Mouse (Mus musculus): ENCODE results near the gene Hrc. TPM values are rescaled to one million over a fixed set of nuclear protein-coding genes. Genes with fewer than 3 reads are reported as not detected.

Gene Hrc
- polyA plus RNA-seq, 1 experiment from 2014 or later = 0.40 TPM

DNA sequence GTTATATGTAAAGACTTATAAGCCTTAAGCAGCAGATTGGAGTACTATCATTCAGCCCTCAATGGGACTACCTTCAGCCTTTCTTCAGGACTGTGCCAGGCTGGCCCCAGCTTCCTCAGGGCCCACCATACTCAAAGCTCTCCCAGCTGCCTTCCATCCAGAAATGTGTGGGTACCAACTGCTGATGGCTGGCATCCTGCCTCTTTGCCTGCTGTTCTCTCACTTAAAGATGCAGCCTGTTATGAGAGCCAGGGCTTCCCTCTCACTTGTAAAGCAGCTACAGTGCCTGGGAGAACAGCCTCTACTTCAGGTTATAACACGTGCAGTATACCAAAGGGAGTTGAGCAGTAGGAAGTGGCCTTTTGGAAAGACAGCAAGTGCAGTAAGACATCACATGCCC, 41.0 kb downstream of the Hrc start:
- Histone ChIP-seq H3K27me3 (ENCODE audit: control insufficient read depth, insufficient read depth, low read depth, low read length) (no peaks in the 10 kb centered on the region), H3K36me3 (ENCODE audit: control insufficient read depth, insufficient read depth, low read length) (peaks cover 50% of the 10 kb centered on the region), H3K4me1 (ENCODE audit: control insufficient read depth, insufficient read depth, low read length) (no peaks in the 10 kb centered on the region), H3K27ac (ENCODE audit: low read length) (no peak overlapping the region), H3K4me3 (ENCODE audit: low read depth, low read length) (no peak overlapping the region), H3K9ac (ENCODE audit: low read depth, low read length) (no peak overlapping the region), H3K4me2 (ENCODE audit: low read length) (no peak overlapping the region), H3K9me3 (replicated peaks; ENCODE audit: control insufficient read depth, low read length, poor library complexity, severe bottlenecking) (no peaks in the 10 kb centered on the region)
- ATAC-seq = no peak
- WGBS = 94% methylated on average over 1 of the region's 1 CpGs

DNA sequence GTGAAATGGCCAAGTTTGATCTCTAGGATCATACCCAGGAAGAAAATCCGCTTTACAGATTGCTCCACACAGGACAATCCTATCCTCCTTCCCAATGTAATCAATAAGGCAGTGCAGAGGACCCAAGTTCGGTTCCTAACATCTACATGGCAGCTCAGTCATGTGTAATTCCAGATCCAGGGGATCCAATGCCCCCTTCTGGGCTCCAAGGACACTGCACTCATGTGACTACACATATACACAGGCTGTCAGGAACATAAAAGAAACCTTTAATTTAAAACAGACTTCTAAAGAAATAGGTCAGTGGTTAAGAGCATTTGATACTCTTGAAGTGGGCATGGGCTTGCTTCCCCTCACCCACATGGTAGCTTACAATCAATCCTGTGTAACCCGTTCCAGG, 51.0 kb downstream of the Hrc start:
- Histone ChIP-seq H3K27me3 (ENCODE audit: control insufficient read depth, insufficient read depth, low read depth, low read length) (no peaks in the 10 kb centered on the region), H3K9me3 (replicated peaks; ENCODE audit: control insufficient read depth, low read length, poor library complexity, severe bottlenecking) (no peaks in the 10 kb centered on the region), H3K9ac (ENCODE audit: low read depth, low read length) (no peak overlapping the region), H3K4me3 (ENCODE audit: low read depth, low read length) (no peak overlapping the region), H3K27ac (ENCODE audit: low read length) (no peak overlapping the region), H3K4me1 (ENCODE audit: control insufficient read depth, insufficient read depth, low read length) (no peaks in the 10 kb centered on the region), H3K36me3 (ENCODE audit: control insufficient read depth, insufficient read depth, low read length) (peaks cover 66% of the 10 kb centered on the region), H3K4me2 (ENCODE audit: low read length) (no peak overlapping the region)
- ATAC-seq = no peak
- WGBS = 93% methylated on average over 3 of the region's 3 CpGs

Other genes with a start within 250 kb of the Hrc start
- gene Rcn3, start 243.1 kb upstream of the Hrc start, polyA plus RNA-seq (2015; fragmentation: Nextera tagmentation; extraction: Ambion mirVana) = 43.5 and 47.8 TPM in 2 replicates
- gene Fcgrt, start 231.4 kb upstream of the Hrc start, polyA plus RNA-seq (2015; fragmentation: Nextera tagmentation; extraction: Ambion mirVana) = 22.7 and 27.9 TPM in 2 replicates
- gene Rps11, start 210.9 kb upstream of the Hrc start, polyA plus RNA-seq (2015; fragmentation: Nextera tagmentation; extraction: Ambion mirVana) = 657 and 700 TPM in 2 replicates
- gene Rpl13a, start 206.5 kb upstream of the Hrc start, polyA plus RNA-seq (2015; fragmentation: Nextera tagmentation; extraction: Ambion mirVana) = 602 and 620 TPM in 2 replicates
- gene Gm45713, start 199.1 kb upstream of the Hrc start, polyA plus RNA-seq (2015; fragmentation: Nextera tagmentation; extraction: Ambion mirVana) = 0.41 TPM in 1 of 2 replicates, not detected in the other
- gene Flt3l, start 198.9 kb upstream of the Hrc start, polyA plus RNA-seq (2015; fragmentation: Nextera tagmentation; extraction: Ambion mirVana) = 1.5 and 2.2 TPM in 2 replicates
- 89.9 and 91.9 TPM in 2 replicates for gene Pih1d1, start 181.0 kb upstream of the Hrc start, polyA plus RNA-seq (2015; fragmentation: Nextera tagmentation; extraction: Ambion mirVana)
- gene Aldh16a1, start 180.7 kb upstream of the Hrc start, polyA plus RNA-seq (2015; fragmentation: Nextera tagmentation; extraction: Ambion mirVana) = 13.7 and 18.2 TPM in 2 replicates
- 0.55 and 1.1 TPM in 2 replicates for gene Slc17a7, start 171.3 kb upstream of the Hrc start, polyA plus RNA-seq (2015; fragmentation: Nextera tagmentation; extraction: Ambion mirVana)
- not detected in 2 replicates for gene Gfy, start 155.7 kb upstream of the Hrc start, polyA plus RNA-seq (2015; fragmentation: Nextera tagmentation; extraction: Ambion mirVana)
- gene Pth2, start 154.3 kb upstream of the Hrc start, polyA plus RNA-seq (2015; fragmentation: Nextera tagmentation; extraction: Ambion mirVana) = 1.1 and 1.2 TPM in 2 replicates
- gene Ccdc155, start 130.4 kb upstream of the Hrc start, polyA plus RNA-seq (2015; fragmentation: Nextera tagmentation; extraction: Ambion mirVana) = 0.45 and 0.53 TPM in 2 replicates
- gene Dkkl1, start 123.1 kb upstream of the Hrc start, polyA plus RNA-seq (2015; fragmentation: Nextera tagmentation; extraction: Ambion mirVana) = 6.2 and 10.5 TPM in 2 replicates
- gene Tead2, start 119.5 kb upstream of the Hrc start, polyA plus RNA-seq (2015; fragmentation: Nextera tagmentation; extraction: Ambion mirVana) = 30.5 and 39.5 TPM in 2 replicates
- gene Cd37, start 96.2 kb upstream of the Hrc start, polyA plus RNA-seq (2015; fragmentation: Nextera tagmentation; extraction: Ambion mirVana) = 1.3 and 1.4 TPM in 2 replicates
- gene Slc6a16, start 94.2 kb upstream of the Hrc start, polyA plus RNA-seq (2015; fragmentation: Nextera tagmentation; extraction: Ambion mirVana) = 0.93 and 1.2 TPM in 2 replicates
- not detected in 2 replicates for gene Slc6a21, start 57.8 kb upstream of the Hrc start, polyA plus RNA-seq (2015; fragmentation: Nextera tagmentation; extraction: Ambion mirVana)
- gene Trpm4, start 1.5 kb upstream of the Hrc start, polyA plus RNA-seq (2015; fragmentation: Nextera tagmentation; extraction: Ambion mirVana) = 11.1 and 12.4 TPM in 2 replicates
- gene Ppfia3, start 31.7 kb downstream of the Hrc start, polyA plus RNA-seq (2015; fragmentation: Nextera tagmentation; extraction: Ambion mirVana) = 28.5 and 29.2 TPM in 2 replicates
- gene Lin7b, start 35.3 kb downstream of the Hrc start, polyA plus RNA-seq (2015; fragmentation: Nextera tagmentation; extraction: Ambion mirVana) = 27.0 and 39.9 TPM in 2 replicates
- 157 and 186 TPM in 2 replicates for gene Snrnp70, start 60.5 kb downstream of the Hrc start, polyA plus RNA-seq (2015; fragmentation: Nextera tagmentation; extraction: Ambion mirVana)
- not detected in 2 replicates for gene Kcna7, start 70.4 kb downstream of the Hrc start, polyA plus RNA-seq (2015; fragmentation: Nextera tagmentation; extraction: Ambion mirVana)
- not detected in 2 replicates for gene Ntf5, start 78.4 kb downstream of the Hrc start, polyA plus RNA-seq (2015; fragmentation: Nextera tagmentation; extraction: Ambion mirVana)
- 0.39 and 0.88 TPM in 2 replicates for gene Lhb, start 85.5 kb downstream of the Hrc start, polyA plus RNA-seq (2015; fragmentation: Nextera tagmentation; extraction: Ambion mirVana)
- gene Gys1, start 99.6 kb downstream of the Hrc start, polyA plus RNA-seq (2015; fragmentation: Nextera tagmentation; extraction: Ambion mirVana) = 20.9 and 21.8 TPM in 2 replicates
- gene Ruvbl2, start 102.8 kb downstream of the Hrc start, polyA plus RNA-seq (2015; fragmentation: Nextera tagmentation; extraction: Ambion mirVana) = 103 and 110 TPM in 2 replicates
- gene Ftl1, start 124.6 kb downstream of the Hrc start, polyA plus RNA-seq (2015; fragmentation: Nextera tagmentation; extraction: Ambion mirVana) = 5,323 and 5,449 TPM in 2 replicates
- gene Bax, start 131.6 kb downstream of the Hrc start, polyA plus RNA-seq (2015; fragmentation: Nextera tagmentation; extraction: Ambion mirVana) = 232 and 243 TPM in 2 replicates
- 0.15 and 0.16 TPM in 2 replicates for gene Tulp2, start 146.6 kb downstream of the Hrc start, polyA plus RNA-seq (2015; fragmentation: Nextera tagmentation; extraction: Ambion mirVana)
- not detected in 2 replicates for gene Gm45808, start 151.5 kb downstream of the Hrc start, polyA plus RNA-seq (2015; fragmentation: Nextera tagmentation; extraction: Ambion mirVana)
- gene Dhdh, start 153.5 kb downstream of the Hrc start, polyA plus RNA-seq (2015; fragmentation: Nextera tagmentation; extraction: Ambion mirVana) = 4.1 and 4.2 TPM in 2 replicates
- 107 and 119 TPM in 2 replicates for gene Nucb1, start 175.1 kb downstream of the Hrc start, polyA plus RNA-seq (2015; fragmentation: Nextera tagmentation; extraction: Ambion mirVana)
- gene Ppp1r15a, start 191.0 kb downstream of the Hrc start, polyA plus RNA-seq (2015; fragmentation: Nextera tagmentation; extraction: Ambion mirVana) = 10.5 and 13.9 TPM in 2 replicates
- gene Plekha4, start 191.0 kb downstream of the Hrc start, polyA plus RNA-seq (2015; fragmentation: Nextera tagmentation; extraction: Ambion mirVana) = 0.81 and 0.87 TPM in 2 replicates
- gene Hsd17b14, start 219.6 kb downstream of the Hrc start, polyA plus RNA-seq (2015; fragmentation: Nextera tagmentation; extraction: Ambion mirVana) = 0.21 TPM in 1 of 2 replicates, not detected in the other
- gene Bcat2, start 234.9 kb downstream of the Hrc start, polyA plus RNA-seq (2015; fragmentation: Nextera tagmentation; extraction: Ambion mirVana) = 23.6 and 25.0 TPM in 2 replicates

Measured in midbrain, embryonic 16.5 days (tissue).